Mouse (Mus musculus): ENCODE data around the gene Rap1b. TPM values are rescaled to one million over a fixed set of nuclear protein-coding genes. Genes with fewer than 3 reads are reported as not detected.

Gene Rap1b
- polyA plus RNA-seq, 1 experiment from 2014 or later, result 170 TPM

DNA sequence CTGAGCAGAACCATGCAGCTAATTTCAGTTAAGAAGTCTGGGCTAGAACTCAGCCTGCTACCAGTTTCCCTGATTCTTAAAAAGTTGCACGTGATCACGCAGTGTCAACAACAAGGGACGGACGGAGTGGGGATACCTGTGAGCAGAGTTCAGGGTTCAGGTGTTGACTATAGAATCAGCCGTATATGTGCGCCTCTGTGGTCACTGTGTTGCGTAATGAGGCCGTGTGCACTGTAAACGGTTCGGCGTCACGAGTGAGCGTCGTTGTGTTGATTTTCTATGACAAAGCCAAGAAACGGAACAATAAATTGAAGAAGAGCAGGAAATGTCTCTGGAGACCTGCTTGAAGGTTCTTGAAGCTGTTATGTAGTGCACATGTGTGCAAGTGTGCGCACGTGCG, 30.6 kb upstream of the Rap1b start:
- no peaks in the 10 kb centered on the region for H3K9me3 ChIP-seq (replicated peaks)
- H3K4me3 ChIP-seq (replicated peaks), result no peak overlapping the region
- ATAC-seq (ENCODE audit: insufficient number of reproducible peaks, low FRiP score, low TSS enrichment, low read depth), result no peak
- no peaks in the 10 kb centered on the region for H3K4me1 ChIP-seq
- H3K36me3 ChIP-seq, result no peaks in the 10 kb centered on the region
- H3K27ac ChIP-seq (replicated peaks), result no peak overlapping the region
- no peak overlapping the region for H3K9ac ChIP-seq
- H3K27me3 ChIP-seq, result no peaks in the 10 kb centered on the region
- no peak overlapping the region for H3K4me2 ChIP-seq (replicated peaks)
- WGBS, result 85% methylated on average over 18 of the region's 18 CpGs

- no peaks in the 10 kb centered on the region for H3K9me3 ChIP-seq (replicated peaks)
- H3K27me3 ChIP-seq, result no peaks in the 10 kb centered on the region
- no peaks in the 10 kb centered on the region for H3K36me3 ChIP-seq
- H3K4me2 ChIP-seq (replicated peaks), result no peak overlapping the region
- no peak for ATAC-seq (ENCODE audit: insufficient number of reproducible peaks, low FRiP score, low TSS enrichment, low read depth)
- H3K9ac ChIP-seq, result no peak overlapping the region
- 57% methylated on average over 10 of the region's 10 CpGs for WGBS
- H3K27ac ChIP-seq (replicated peaks), result no peak overlapping the region
- no peak overlapping the region for H3K4me3 ChIP-seq (replicated peaks)
- no peaks in the 10 kb centered on the region for H3K4me1 ChIP-seq
These were observed 29.1 kb upstream of the Rap1b start for GRCm38 (mm10) chr10:117874936-117875335.

DNA sequence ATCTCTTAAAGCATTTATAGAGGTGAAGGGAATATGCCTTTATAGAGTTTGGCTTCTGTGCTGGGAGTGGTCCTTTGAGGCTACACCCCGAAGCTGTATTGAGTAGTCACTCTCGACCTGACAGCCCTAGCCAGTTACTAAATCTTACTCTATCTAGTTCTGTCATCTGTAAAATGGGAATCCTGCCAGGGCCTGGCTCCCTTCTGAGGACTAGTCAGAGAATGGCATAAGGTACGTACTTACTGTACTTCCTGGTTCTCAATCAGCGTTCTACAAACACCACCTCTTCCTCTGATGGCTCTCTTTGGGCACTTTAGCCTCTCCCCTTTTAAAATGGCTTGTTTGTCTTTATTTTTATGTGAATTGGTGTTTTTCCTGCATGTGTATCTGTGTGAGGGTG, 28.1 kb upstream of the Rap1b start:
- no peak for ATAC-seq (ENCODE audit: insufficient number of reproducible peaks, low FRiP score, low TSS enrichment, low read depth)
- H3K4me2 ChIP-seq (replicated peaks), result no peak overlapping the region
- H3K9me3 ChIP-seq (replicated peaks), result no peaks in the 10 kb centered on the region
- H3K27me3 ChIP-seq, result no peaks in the 10 kb centered on the region
- no peaks in the 10 kb centered on the region for H3K36me3 ChIP-seq
- no peak overlapping the region for H3K4me3 ChIP-seq (replicated peaks)
- H3K9ac ChIP-seq, result no peak overlapping the region
- 78% methylated on average over 4 of the region's 4 CpGs for WGBS
- no peak overlapping the region for H3K27ac ChIP-seq (replicated peaks)
- H3K4me1 ChIP-seq, result no peaks in the 10 kb centered on the region

- WGBS, result 74% methylated on average over 10 of the region's 10 CpGs
These were observed 26.6 kb upstream of the Rap1b start for GRCm38 (mm10) chr10:117872468-117872867.

GRCm38 (mm10) chr10:117867301-117867700, 21.5 kb upstream of the Rap1b start:
- Histone ChIP-seq H3K4me2 (replicated peaks) (no peak overlapping the region), H3K9ac (no peak overlapping the region), H3K36me3 (no peaks in the 10 kb centered on the region), H3K27me3 (no peaks in the 10 kb centered on the region), H3K27ac (replicated peaks) (no peak overlapping the region), H3K9me3 (replicated peaks) (no peaks in the 10 kb centered on the region), H3K4me3 (replicated peaks) (no peak overlapping the region), H3K4me1 (no peaks in the 10 kb centered on the region)
- no peak for ATAC-seq (ENCODE audit: insufficient number of reproducible peaks, low FRiP score, low TSS enrichment, low read depth)
- WGBS, result 87% methylated on average over 3 of the region's 3 CpGs

More at GRCm38 (mm10) chr10:117872468-117872867, 26.6 kb upstream of the Rap1b start:
- Histone ChIP-seq H3K9ac (no peak overlapping the region), H3K27me3 (no peaks in the 10 kb centered on the region), H3K4me1 (no peaks in the 10 kb centered on the region), H3K4me3 (replicated peaks) (no peak overlapping the region), H3K4me2 (replicated peaks) (no peak overlapping the region), H3K36me3 (no peaks in the 10 kb centered on the region), H3K9me3 (replicated peaks) (no peaks in the 10 kb centered on the region), H3K27ac (replicated peaks) (no peak overlapping the region)
- no peak for ATAC-seq (ENCODE audit: insufficient number of reproducible peaks, low FRiP score, low TSS enrichment, low read depth)

- no peak for ATAC-seq (ENCODE audit: insufficient number of reproducible peaks, low FRiP score, low TSS enrichment, low read depth)
- WGBS, result 64% methylated on average over 8 of the region's 8 CpGs
- no peaks in the 10 kb centered on the region for H3K4me1 ChIP-seq
These were observed 20.8 kb upstream of the Rap1b start for GRCm38 (mm10) chr10:117866641-117867040.

DNA sequence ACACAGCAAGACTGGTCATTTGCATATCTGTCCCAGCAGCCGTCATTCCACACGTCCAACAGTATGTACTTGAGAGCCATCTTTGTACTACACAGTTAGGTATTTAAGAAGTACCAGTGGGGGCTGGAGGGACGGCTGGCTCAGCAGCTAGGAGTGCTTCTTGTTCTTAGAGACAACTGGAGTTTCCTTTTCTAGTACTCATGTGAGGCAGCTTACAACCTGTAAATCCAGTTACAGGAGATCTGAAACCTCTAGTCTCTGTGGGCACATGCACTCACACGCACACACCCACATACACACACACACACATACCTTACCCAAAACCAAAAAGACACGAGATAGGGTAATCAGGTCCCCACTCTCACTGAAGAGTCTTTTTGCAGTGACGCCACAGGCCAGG, 18.9 kb upstream of the Rap1b start:
- H3K9me3 ChIP-seq (replicated peaks), result no peaks in the 10 kb centered on the region
- H3K4me3 ChIP-seq (replicated peaks), result no peak overlapping the region
- H3K4me2 ChIP-seq (replicated peaks), result no peak overlapping the region
- no peak overlapping the region for H3K27ac ChIP-seq (replicated peaks)
- H3K27me3 ChIP-seq, result no peaks in the 10 kb centered on the region
- H3K9ac ChIP-seq, result no peak overlapping the region
- no peaks in the 10 kb centered on the region for H3K36me3 ChIP-seq
- ATAC-seq (ENCODE audit: insufficient number of reproducible peaks, low FRiP score, low TSS enrichment, low read depth), result no peak
- no peaks in the 10 kb centered on the region for H3K4me1 ChIP-seq
- 58% methylated on average over 6 of the region's 6 CpGs for WGBS

More at GRCm38 (mm10) chr10:117866641-117867040, 20.8 kb upstream of the Rap1b start:
- no peak overlapping the region for H3K27ac ChIP-seq (replicated peaks)
- H3K4me3 ChIP-seq (replicated peaks), result no peak overlapping the region
- H3K9ac ChIP-seq, result no peak overlapping the region
- H3K9me3 ChIP-seq (replicated peaks), result no peaks in the 10 kb centered on the region
- H3K27me3 ChIP-seq, result no peaks in the 10 kb centered on the region
- no peak overlapping the region for H3K4me2 ChIP-seq (replicated peaks)
- no peaks in the 10 kb centered on the region for H3K36me3 ChIP-seq

DNA sequence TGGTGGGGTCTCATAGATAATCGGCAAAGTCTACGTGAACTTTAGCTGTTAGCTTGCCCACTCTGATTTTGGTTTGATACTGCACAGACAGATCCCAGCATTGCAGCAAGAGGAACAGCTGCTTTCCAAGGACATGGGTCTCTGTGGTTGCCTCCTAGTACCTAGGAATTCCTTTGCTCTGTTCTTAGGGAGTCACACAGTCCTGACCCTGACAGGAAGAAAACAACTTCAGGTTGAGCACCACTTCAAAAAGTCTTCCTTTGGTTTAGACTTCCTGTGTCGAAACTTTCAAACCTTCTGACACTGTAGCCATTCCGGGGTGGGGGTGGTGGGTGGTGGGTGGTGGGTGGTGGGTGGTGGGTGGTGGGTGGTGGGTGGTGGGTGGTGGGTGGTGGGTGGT, 18.4 kb upstream of the Rap1b start:
- Histone ChIP-seq H3K27me3 (no peaks in the 10 kb centered on the region), H3K4me2 (replicated peaks) (no peak overlapping the region), H3K4me3 (replicated peaks) (no peak overlapping the region), H3K4me1 (no peaks in the 10 kb centered on the region), H3K36me3 (no peaks in the 10 kb centered on the region), H3K27ac (replicated peaks) (no peak overlapping the region), H3K9me3 (replicated peaks) (no peaks in the 10 kb centered on the region), H3K9ac (no peak overlapping the region)
- WGBS, result 78% methylated on average over 4 of the region's 4 CpGs
- ATAC-seq (ENCODE audit: insufficient number of reproducible peaks, low FRiP score, low TSS enrichment, low read depth), result no peak

DNA sequence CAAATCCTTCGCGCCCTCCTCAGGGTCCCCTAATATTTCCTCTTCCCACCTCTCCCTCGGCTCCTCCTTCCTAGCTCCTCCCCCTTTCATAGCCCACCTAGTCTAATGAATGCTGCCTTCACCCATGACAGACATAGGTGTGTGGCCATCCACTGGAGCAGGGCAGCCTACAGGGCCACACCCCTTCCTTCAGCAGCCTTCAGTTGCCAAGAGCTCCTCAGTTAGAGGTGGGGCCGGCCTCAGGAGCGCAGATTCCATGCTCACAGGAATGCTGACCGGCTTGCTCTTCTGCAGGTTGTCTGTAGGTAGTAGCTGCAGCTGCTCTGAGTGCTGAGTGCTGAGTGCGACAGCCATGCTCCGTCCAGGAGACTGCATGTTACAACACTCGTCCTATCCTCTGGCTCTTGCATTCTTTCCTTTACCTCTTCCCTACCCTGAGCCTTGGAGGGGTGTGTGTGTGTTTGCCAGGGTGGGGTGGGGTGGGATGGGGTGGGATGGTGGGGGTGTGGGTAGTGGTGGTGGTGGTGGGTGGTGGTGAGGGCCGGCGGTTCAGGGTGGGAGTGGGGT, 16.3 kb upstream of the Rap1b start:
- H3K27ac ChIP-seq (replicated peaks), result no peak overlapping the region
- no peaks in the 10 kb centered on the region for H3K4me1 ChIP-seq
- H3K27me3 ChIP-seq, result no peaks in the 10 kb centered on the region
- ATAC-seq (ENCODE audit: insufficient number of reproducible peaks, low FRiP score, low TSS enrichment, low read depth), result peak; percentile 57
- H3K9ac ChIP-seq, result no peak overlapping the region
- WGBS, result 66% methylated on average over 11 of the region's 11 CpGs
- no peaks in the 10 kb centered on the region for H3K36me3 ChIP-seq
- no peak overlapping the region for H3K4me2 ChIP-seq (replicated peaks)
- no peaks in the 10 kb centered on the region for H3K9me3 ChIP-seq (replicated peaks)
- no peak overlapping the region for H3K4me3 ChIP-seq (replicated peaks)

DNA sequence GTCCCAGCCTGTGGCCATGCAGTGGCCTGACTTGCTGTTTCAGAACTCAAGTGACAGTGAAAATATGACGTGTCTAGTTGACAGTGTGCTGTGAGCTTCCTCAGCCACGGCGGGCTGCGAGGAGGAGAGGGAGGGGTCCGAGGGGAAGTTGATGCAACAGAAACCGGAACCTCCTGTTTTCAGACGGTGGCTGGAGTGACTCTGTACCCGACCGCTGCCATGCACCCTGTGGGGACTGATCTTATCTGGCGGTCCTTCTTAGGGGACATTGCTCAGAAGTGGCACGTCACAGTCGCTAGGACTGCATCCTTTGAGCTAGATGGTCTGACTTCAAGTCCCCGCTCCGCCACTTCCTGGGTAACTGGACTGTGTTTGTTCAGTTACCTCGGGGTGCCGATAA, 15.1 kb upstream of the Rap1b start:
- Histone ChIP-seq H3K4me1 (no peaks in the 10 kb centered on the region), H3K9me3 (replicated peaks) (no peaks in the 10 kb centered on the region), H3K27ac (replicated peaks) (no peak overlapping the region), H3K36me3 (no peaks in the 10 kb centered on the region), H3K9ac (no peak overlapping the region), H3K4me2 (replicated peaks) (no peak overlapping the region), H3K27me3 (no peaks in the 10 kb centered on the region), H3K4me3 (replicated peaks) (no peak overlapping the region)
- WGBS, result 69% methylated on average over 16 of the region's 16 CpGs
- ATAC-seq (ENCODE audit: insufficient number of reproducible peaks, low FRiP score, low TSS enrichment, low read depth), result no peak

GRCm38 (mm10) chr10:117860361-117860760, 14.5 kb upstream of the Rap1b start:
- 69% methylated on average over 7 of the region's 7 CpGs for WGBS
- Histone ChIP-seq H3K4me3 (replicated peaks) (no peak overlapping the region), H3K9me3 (replicated peaks) (no peaks in the 10 kb centered on the region), H3K4me2 (replicated peaks) (no peak overlapping the region), H3K27ac (replicated peaks) (no peak overlapping the region), H3K4me1 (no peaks in the 10 kb centered on the region), H3K27me3 (no peaks in the 10 kb centered on the region), H3K9ac (no peak overlapping the region), H3K36me3 (no peaks in the 10 kb centered on the region)
- ATAC-seq (ENCODE audit: insufficient number of reproducible peaks, low FRiP score, low TSS enrichment, low read depth), result no peak

- no peak overlapping the region for H3K9ac ChIP-seq
- no peak overlapping the region for H3K27ac ChIP-seq (replicated peaks)
- no peak overlapping the region for H3K4me3 ChIP-seq (replicated peaks)
- H3K4me1 ChIP-seq, result no peaks in the 10 kb centered on the region
- no peak overlapping the region for H3K4me2 ChIP-seq (replicated peaks)
- 81% methylated on average over 11 of the region's 11 CpGs for WGBS
- H3K36me3 ChIP-seq, result no peaks in the 10 kb centered on the region
- ATAC-seq (ENCODE audit: insufficient number of reproducible peaks, low FRiP score, low TSS enrichment, low read depth), result no peak
- H3K9me3 ChIP-seq (replicated peaks), result no peaks in the 10 kb centered on the region
- no peaks in the 10 kb centered on the region for H3K27me3 ChIP-seq
These were observed 14.0 kb upstream of the Rap1b start for GRCm38 (mm10) chr10:117859800-117860199.
